Mouse (Mus musculus) kidney, embryonic 15.5 days (tissue): ENCODE measurements around the gene Srsf2. TPM values are rescaled to one million over a fixed set of nuclear protein-coding genes. Genes with fewer than 3 reads are reported as not detected.

Experiments
- polyA plus RNA-seq: library from polyadenylated mRNA; unstranded; fragments of >200 nt; fragmentation: Nextera tagmentation; extraction: Ambion mirVana; gene quantifications from 2 replicates; pipeline ENCODE4 v1.2.1, GENCODE M21; 2015

Gene Srsf2
- polyA plus RNA-seq, 1 experiment from 2014 or later = 810 TPM

Other genes with a start within 250 kb of the Srsf2 start
- 9.5 and 9.8 TPM in 2 replicates for gene Rhbdf2, start 226.1 kb downstream of the Srsf2 start, polyA plus RNA-seq
- gene Prcd, start 199.6 kb downstream of the Srsf2 start, polyA plus RNA-seq = 1.1 and 1.6 TPM in 2 replicates
- 13.7 and 16.0 TPM in 2 replicates for gene Cygb, start 198.8 kb downstream of the Srsf2 start, polyA plus RNA-seq
- not detected in 2 replicates for gene St6galnac1, start 77.6 kb downstream of the Srsf2 start, polyA plus RNA-seq
- 16.7 and 20.8 TPM in 2 replicates for gene Mxra7, start 25.0 kb downstream of the Srsf2 start, polyA plus RNA-seq
- 51.5 and 60.6 TPM in 2 replicates for gene Mettl23, start 9.8 kb downstream of the Srsf2 start, polyA plus RNA-seq
- 72.6 and 75.5 TPM in 2 replicates for gene Jmjd6, start 9.6 kb downstream of the Srsf2 start, polyA plus RNA-seq
- 37.9 and 39.6 TPM in 2 replicates for gene Mfsd11, start 654 bp downstream of the Srsf2 start, polyA plus RNA-seq
- 0.13 and 0.43 TPM in 2 replicates for gene Mgat5b, start 65.8 kb upstream of the Srsf2 start, polyA plus RNA-seq